Mouse (Mus musculus): Measurements from ENCODE around the gene 4930415O20Rik.

DNA sequence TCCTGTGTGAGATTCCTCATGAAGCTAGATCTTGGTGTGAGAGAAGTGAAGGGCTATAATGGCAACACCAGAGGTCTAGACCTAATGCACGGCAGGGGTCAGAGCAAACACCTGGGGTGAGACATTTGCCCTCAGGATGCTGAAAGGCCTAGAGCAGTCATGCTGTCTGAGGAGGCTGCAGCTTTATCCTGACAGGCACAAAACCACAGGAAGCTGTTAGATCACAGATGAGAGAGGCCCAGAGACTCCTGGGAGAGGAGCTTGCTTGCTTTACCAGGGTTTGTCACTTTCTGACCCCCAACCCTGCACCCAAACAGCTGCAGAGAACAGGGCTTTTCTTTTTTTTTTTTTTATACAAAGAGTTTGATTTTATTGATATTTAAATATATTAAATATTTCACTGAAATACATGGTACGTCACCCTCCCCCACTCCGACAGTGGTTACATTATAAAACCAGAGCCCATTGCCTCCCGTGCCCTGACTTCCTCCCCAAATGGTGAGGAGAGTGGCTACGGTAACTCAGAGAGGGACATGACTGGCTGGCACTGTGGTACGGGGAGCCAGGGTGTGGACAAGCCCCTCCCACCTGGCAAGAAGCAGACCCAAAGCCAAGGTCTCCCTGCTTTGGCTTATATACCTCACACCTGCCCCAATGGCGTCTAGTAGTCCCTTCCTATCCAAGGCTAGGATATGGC, 19.0 kb downstream of the 4930415O20Rik start:
- no peak for TF ChIP-seq CTCF (IDR thresholded peaks at IDR 0.05; ENCODE audit: control insufficient read depth, insufficient read depth, insufficient replicate concordance, low read depth, low read length)
- no peak for TF ChIP-seq POLR2A (IDR thresholded peaks at IDR 0.05; ENCODE audit: control insufficient read depth, low read depth, low read length)
